In the genomic region with DNA sequence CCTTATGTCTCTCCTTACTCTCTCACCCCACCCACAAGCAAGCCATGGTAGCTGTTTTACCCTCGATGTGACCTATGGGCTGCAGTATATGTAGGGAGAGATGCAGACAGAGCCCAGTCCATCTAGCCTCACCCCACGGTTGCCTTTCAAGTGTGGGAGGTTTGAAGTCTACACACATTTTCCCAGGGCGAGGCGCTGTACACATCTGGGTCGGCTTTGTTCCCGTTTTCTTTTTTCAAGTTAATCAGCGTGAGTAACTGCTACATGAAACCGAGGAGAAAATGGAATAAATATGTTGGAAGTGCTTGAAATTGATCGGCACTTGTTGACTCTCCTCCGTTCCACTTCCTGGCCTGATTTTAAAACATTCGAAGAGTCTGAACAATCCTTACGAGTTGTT, we compare ENCODE assay signal across 26 mouse cellular contexts.
DNase-seq lines count a peak whose midpoint lies in the region; ATAC-seq and TF ChIP-seq lines count a peak whose summit lies in the region.
"Had no signal": no experiment of that assay in that cellular context is flagged by ENCODE, and none has a peak within 500 bp of the region (broad histone marks: within the 10 kb centered on the region; RNA-seq: fewer than 3 reads in every experiment).

No protein-coding gene starts in this region.

- WGBS in stomach, embryonic 16.5 days = 55% methylated on average over 12 of the region's 12 CpGs
- 59% methylated on average over 12 of the region's 12 CpGs for WGBS in stomach, postnatal 0 days
- WGBS in lung, adult 2 months = 56% methylated on average over 12 of the region's 12 CpGs

- TF ChIP-seq CTCF in stomach, postnatal 0 days (IDR thresholded peaks at IDR 0.05; ENCODE audit: low read depth) = no peak
- TF ChIP-seq CTCF in lung, adult 2 months (IDR thresholded peaks at IDR 0.05; ENCODE audit: insufficient read depth, low read length) = no peak

- peak; percentile 42 for DNase-seq in embryo, embryonic 10 days (ENCODE audit: low spot score)
- DNase-seq in embryo, embryonic 9.5 days (ENCODE audit: extremely low spot score) = no peak
- DNase-seq in stomach, postnatal 0 days (ENCODE audit: low spot score) = no peak
- peak; percentile 66 for DNase-seq in forelimb bud, embryonic 11.5 days (ENCODE audit: low read depth, low spot score)
- DNase-seq in lung, adult 2 months = no peak
- DNase-seq in lung, postnatal 36 days = no peak
- DNase-seq: adrenal gland, adult 2 months; cerebellum, adult 8-10 months; cerebellum, postnatal 25 days; heart, postnatal 36 days; kidney, adult 2 months; layer of hippocampus, postnatal 36 days; left cerebral cortex, postnatal 4 days; thymus, postnatal 14 days had no signal

- H3K4me1 ChIP-seq in stomach, embryonic 16.5 days (ENCODE audit: control insufficient read depth, insufficient read depth, low read length) = no peaks in the 10 kb centered on the region
- H3K4me1 ChIP-seq in stomach, postnatal 0 days (replicated peaks; ENCODE audit: control insufficient read depth, insufficient read depth) = no peaks in the 10 kb centered on the region
- no peaks in the 10 kb centered on the region for H3K4me1 ChIP-seq in lung, adult 2 months (ENCODE audit: control insufficient read depth, insufficient read depth, low read length)
- H3K4me1 ChIP-seq: forebrain, embryonic 13.5 days; intestine, embryonic 15.5 days; liver, embryonic 15.5 days; midbrain, embryonic 12.5 days had no signal

- H3K9ac ChIP-seq in stomach, embryonic 16.5 days (ENCODE audit: low read length) = no peak overlapping the region
- H3K9ac ChIP-seq in stomach, postnatal 0 days (ENCODE audit: low read length) = no peak overlapping the region
- H3K9ac ChIP-seq: forebrain, embryonic 13.5 days; hindbrain, embryonic 12.5 days; intestine, embryonic 15.5 days; liver, embryonic 15.5 days; lung, embryonic 15.5 days; midbrain, embryonic 12.5 days had no signal

- no peaks in the 10 kb centered on the region for H3K36me3 ChIP-seq in stomach, embryonic 16.5 days (ENCODE audit: control insufficient read depth, insufficient read depth, low read length)
- no peaks in the 10 kb centered on the region for H3K36me3 ChIP-seq in stomach, postnatal 0 days (ENCODE audit: control insufficient read depth, insufficient read depth, low read length)
- H3K36me3 ChIP-seq: hindbrain, embryonic 12.5 days; intestine, embryonic 15.5 days; liver, embryonic 15.5 days; lung, embryonic 15.5 days; midbrain, embryonic 12.5 days had no signal

- no peak for TF ChIP-seq EP300 in stomach, postnatal 0 days (optimal IDR thresholded peaks at IDR 0.05)

- ATAC-seq in stomach, embryonic 16.5 days (ENCODE audit: insufficient read depth, low FRiP score) = 0 out of 2 replicates have a peak, but pooled peaks have one; percentile 33
- no peak for ATAC-seq in stomach, postnatal 0 days (ENCODE audit: low FRiP score, low TSS enrichment)
- ATAC-seq: activated CD4-positive, CD25-positive, alpha-beta regulatory T cell, adult 4 months; forebrain, embryonic 13.5 days; hindbrain, postnatal 0 days; intestine, embryonic 15.5 days had no signal

- H3K9me3 ChIP-seq in stomach, embryonic 16.5 days (replicated peaks; ENCODE audit: control insufficient read depth, low read length) = no peaks in the 10 kb centered on the region
- no peaks in the 10 kb centered on the region for H3K9me3 ChIP-seq in stomach, postnatal 0 days (ENCODE audit: control insufficient read depth, low read length)
- H3K9me3 ChIP-seq: forebrain, embryonic 13.5 days; hindbrain, embryonic 12.5 days; intestine, embryonic 15.5 days; liver, embryonic 15.5 days; lung, embryonic 15.5 days; midbrain, embryonic 12.5 days had no signal

- TF ChIP-seq POLR2A in lung, adult 2 months (IDR thresholded peaks at IDR 0.05; ENCODE audit: borderline replicate concordance, extremely low read depth, low read depth, low read length) = no peak

- no peak overlapping the region for H3K4me3 ChIP-seq in stomach, embryonic 16.5 days (replicated peaks; ENCODE audit: low read length)
- no peak overlapping the region for H3K4me3 ChIP-seq in stomach, postnatal 0 days (ENCODE audit: low read depth, low read length)
- no peak overlapping the region for H3K4me3 ChIP-seq in lung, adult 2 months (replicated peaks; ENCODE audit: extremely low read depth, low read depth, low read length)
- H3K4me3 ChIP-seq: forebrain, embryonic 13.5 days; hindbrain, embryonic 12.5 days; intestine, embryonic 15.5 days; liver, embryonic 15.5 days; lung, embryonic 15.5 days; midbrain, embryonic 12.5 days had no signal

- H3K4me2 ChIP-seq in stomach, embryonic 16.5 days (ENCODE audit: low read depth, low read length) = no peak overlapping the region
- H3K4me2 ChIP-seq in stomach, postnatal 0 days (replicated peaks; ENCODE audit: low read depth) = no peak overlapping the region
- H3K4me2 ChIP-seq: forebrain, embryonic 13.5 days; heart, embryonic 11.5 days; hindbrain, embryonic 12.5 days; intestine, embryonic 15.5 days; liver, embryonic 15.5 days; lung, embryonic 15.5 days; midbrain, embryonic 12.5 days had no signal

- H3K27ac ChIP-seq in stomach, embryonic 16.5 days (ENCODE audit: low read length) = no peak overlapping the region
- no peak overlapping the region for H3K27ac ChIP-seq in stomach, postnatal 0 days (replicated peaks)
- H3K27ac ChIP-seq: forebrain, embryonic 13.5 days; hindbrain, embryonic 12.5 days; hindbrain, postnatal 0 days; intestine, embryonic 15.5 days; kidney, postnatal 0 days; liver, embryonic 15.5 days; lung, embryonic 15.5 days; midbrain, embryonic 12.5 days had no signal

- no peaks in the 10 kb centered on the region for H3K27me3 ChIP-seq in stomach, embryonic 16.5 days (ENCODE audit: control insufficient read depth, insufficient read depth, low read length)
- no peaks in the 10 kb centered on the region for H3K27me3 ChIP-seq in stomach, postnatal 0 days (ENCODE audit: control insufficient read depth, insufficient read depth, low read length)
- H3K27me3 ChIP-seq: CH12.LX; forebrain, embryonic 13.5 days; hindbrain, embryonic 12.5 days; intestine, embryonic 15.5 days; liver, embryonic 15.5 days; lung, embryonic 15.5 days; midbrain, embryonic 12.5 days had no signal

Comparison
In these comparisons a context has a peak if more than half of its experiments do, and no peak if none do; other contexts are left out.
1. DNase-seq: peak in embryo, embryonic 10 days (single experiment) and forelimb bud, embryonic 11.5 days (single experiment); none in embryo, embryonic 9.5 days (single experiment), stomach, postnatal 0 days (single experiment), lung, adult 2 months (single experiment) and lung, postnatal 36 days (single experiment).